ENCODE assay signal across 9 mouse cellular contexts in the genomic region with DNA sequence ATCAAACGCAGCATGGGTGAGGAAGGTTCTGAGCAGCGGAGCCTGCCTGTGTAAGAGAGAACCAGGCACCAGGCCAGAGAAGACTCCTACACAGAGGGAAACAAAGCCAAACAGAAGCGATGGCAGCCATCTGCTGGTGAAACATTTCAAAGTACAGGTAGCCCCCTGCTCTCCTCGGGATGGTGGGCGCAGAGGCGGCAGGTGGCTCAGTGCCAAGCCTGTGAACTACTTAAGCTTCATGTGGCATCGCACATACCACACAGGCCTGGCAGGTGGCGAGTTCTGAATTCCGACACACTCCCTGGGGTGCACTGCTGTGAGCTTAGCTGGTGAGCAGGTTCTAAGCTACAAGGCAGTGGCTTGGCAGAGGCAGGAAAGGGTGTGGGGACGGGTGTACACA. TPM values are rescaled to one million over a fixed set of nuclear protein-coding genes. Genes with fewer than 3 reads are reported as not detected.
DNase-seq lines count a peak whose midpoint lies in the region.
"Had no signal": no experiment of that assay in that cellular context is flagged by ENCODE, and none has a peak within 500 bp of the region (broad histone marks: within the 10 kb centered on the region; RNA-seq: fewer than 3 reads in every experiment).

No protein-coding gene starts in this region.

- DNase-seq in kidney, postnatal 4 days: peak; percentile 13 to 30
- no peak for DNase-seq in kidney, postnatal 14 days
- DNase-seq in frontal cortex, postnatal 36 days (ENCODE audit: low spot score in 2 of 2): peak; percentile 90 to 97
- DNase-seq in left cerebral cortex, adult 8-10 months (ENCODE audit: low spot score in 2 of 2): peak; percentile 74 to 96
- DNase-seq in thymus, adult 18-20 months: peak; percentile 81 to 85
- DNase-seq in spleen, adult 12 weeks (ENCODE audit: low spot score): no peak
- no peak for DNase-seq in yolk sac, embryonic 10.5 days (ENCODE audit: low spot score)
- no peak for DNase-seq in urinary bladder, postnatal 4 days (ENCODE audit: low spot score in 2 of 2)
- DNase-seq: lung, adult 2 months had no signal

RNA-seq across cellular contexts. Expression of a gene that starts 9.5 kb away (rescaled TPM):
- total RNA-seq in left cerebral cortex, adult 8-10 months (2022): not detected

Comparison
In these comparisons a context has a peak if more than half of its experiments do, and no peak if none do; other contexts are left out.
1. DNase-seq: peak in kidney, postnatal 4 days (2 of 2), frontal cortex, postnatal 36 days (2 of 2), left cerebral cortex, adult 8-10 months (2 of 2) and thymus, adult 18-20 months (2 of 2); none in kidney, postnatal 14 days (single experiment), spleen, adult 12 weeks (single experiment), yolk sac, embryonic 10.5 days (single experiment) and urinary bladder, postnatal 4 days (0 of 2).